Mouse (Mus musculus) adrenal gland, postnatal 10 days (tissue): ENCODE results near the gene Pes1. TPM values are rescaled to one million over a fixed set of nuclear protein-coding genes. Genes with fewer than 3 reads are reported as not detected.
"Not testable (repeated sequence)": the region's sequence is repeated elsewhere in the genome, so short reads cannot be mapped to it uniquely, and the experiment has no call there.

ENCODE experiments used
- DNase-seq: peaks from one replicate; pipeline ENCODE4 v3.0.0; 2021; ENCODE audit warnings: mixed read lengths
- total RNA-seq, 2 experiments: library from RNA; stranded (reverse); gene quantifications; 2 replicates each; pipeline ENCODE4 v1.2.3; 2021

Gene Pes1
- total RNA-seq, 2 experiments from 2014 or later = 54.7 to 63.4 TPM

DNA sequence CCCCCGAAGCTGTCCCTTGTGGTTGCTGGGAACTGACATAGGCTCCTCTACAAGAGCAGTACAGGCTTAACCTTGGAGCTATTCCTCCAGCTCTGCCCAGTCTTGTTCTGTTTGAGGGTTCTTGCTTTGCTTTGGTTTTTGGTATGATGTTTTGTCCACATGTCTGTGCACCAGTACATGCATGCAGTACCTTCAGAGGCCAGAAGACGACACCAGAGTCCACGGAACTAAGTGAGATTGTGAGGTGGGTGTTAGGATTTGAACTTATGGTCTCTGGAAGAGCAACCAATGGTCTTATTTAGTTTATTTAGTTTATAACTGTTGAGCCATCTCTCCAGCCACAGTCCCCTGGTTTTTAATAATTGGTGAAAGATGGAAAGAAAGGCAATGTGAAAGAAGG is 42.7 kb downstream of the Pes1 start:
- no peak for DNase-seq

- no peak for DNase-seq
Observed at GRCm38 (mm10) chr11:4012616-4013015, 48.8 kb downstream of the Pes1 start.

DNA sequence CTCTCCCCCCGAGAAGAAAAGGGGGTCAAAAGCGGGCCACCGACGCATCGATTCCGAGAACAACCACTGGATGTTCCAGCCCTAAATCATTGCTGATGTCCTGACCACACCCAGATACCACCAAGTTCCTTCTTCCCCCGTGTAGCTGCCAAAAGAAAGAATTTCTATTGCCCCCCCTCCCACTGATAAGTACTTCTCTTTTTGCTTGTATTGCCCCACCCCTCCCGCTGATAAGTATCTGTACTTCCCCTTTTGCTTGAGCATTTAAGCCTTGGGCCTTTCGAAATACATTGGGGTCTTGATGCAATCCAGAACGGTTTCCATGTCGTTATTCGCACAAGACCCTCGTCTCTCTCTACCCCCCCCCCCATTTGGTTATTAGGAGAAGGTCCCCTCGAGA is 52.0 kb downstream of the Pes1 start:
- DNase-seq = not testable (repeated sequence)

GRCm38 (mm10) chr11:4022111-4022510 is 58.3 kb downstream of the Pes1 start:
- not testable (repeated sequence) for DNase-seq

DNA sequence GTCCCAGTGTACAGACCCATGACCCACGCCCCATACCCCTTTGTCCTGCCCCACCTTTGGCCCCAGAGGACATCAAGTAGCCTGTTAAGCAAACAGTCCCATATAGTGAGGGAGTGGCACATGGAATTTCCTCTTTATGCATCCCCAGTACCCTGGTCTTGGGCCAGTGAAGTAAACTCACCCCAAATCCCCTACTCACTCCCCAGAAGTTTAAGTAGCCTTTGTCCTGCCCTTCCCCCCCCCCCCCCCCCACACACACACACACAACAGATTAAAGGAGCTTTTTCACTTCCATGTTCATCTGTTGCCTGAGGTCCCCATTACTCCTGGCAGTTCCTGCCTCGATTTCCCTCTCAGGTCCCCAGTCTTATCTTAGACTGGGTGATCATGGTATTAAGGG is 59.5 kb downstream of the Pes1 start:
- DNase-seq = no peak

DNA sequence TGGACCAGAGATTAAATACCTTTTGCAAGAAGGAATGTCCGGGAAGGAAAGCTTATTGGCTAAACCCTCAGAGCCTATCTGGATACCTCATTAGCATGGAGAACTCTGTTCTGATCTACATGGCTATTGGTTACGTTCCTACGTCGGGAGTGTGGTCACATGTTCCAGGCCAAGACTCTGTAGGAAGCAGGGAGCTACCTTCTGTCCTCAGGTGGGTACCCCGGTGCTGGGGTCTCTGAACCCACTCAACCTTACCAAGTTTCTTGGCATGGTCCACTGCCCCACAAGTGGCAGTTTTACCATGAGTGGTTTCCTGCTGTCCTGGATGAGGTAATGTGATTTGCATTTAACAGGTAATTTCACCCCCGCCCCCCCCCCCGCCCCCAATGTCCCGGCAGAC is 63.3 kb downstream of the Pes1 start:
- no peak for DNase-seq

DNA sequence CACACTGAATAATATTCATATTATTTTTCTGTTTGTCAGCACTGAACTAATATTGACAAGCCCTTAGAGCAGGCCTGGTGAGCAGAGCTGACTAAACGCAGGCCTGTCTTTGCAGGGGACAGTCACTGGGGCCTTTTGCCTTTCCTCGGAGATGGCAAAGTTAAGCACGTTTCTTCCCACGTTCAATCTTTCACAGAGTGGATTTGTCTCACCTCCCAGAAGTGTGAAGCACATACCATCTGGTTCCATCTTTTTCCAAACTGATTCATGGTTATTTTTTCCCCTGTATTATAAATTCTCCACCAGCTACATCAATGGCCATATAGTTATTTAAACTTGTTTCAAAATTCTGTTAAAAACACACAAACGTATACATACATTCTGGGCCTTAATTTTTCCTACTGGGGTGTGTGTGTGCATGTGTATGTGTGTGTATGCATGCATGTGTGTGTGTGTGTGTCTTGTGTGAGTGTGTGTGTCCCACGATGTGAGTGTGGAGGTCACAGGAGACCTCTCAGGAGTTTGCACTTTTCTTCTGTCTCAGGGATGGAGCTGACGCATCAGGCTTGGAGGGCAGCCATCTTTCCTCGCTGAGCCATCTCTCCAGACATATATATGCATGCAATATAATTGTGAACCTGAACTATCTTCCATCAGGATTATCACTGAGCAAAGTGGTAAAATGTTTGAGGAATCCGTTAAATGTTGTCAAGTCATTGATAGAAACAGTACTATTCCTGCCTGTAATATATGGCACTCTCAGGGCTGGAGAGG is 64.0 kb downstream of the Pes1 start:
- no peak for DNase-seq

- DNase-seq = no peak
Observed at GRCm38 (mm10) chr11:4029343-4029742, 65.6 kb downstream of the Pes1 start.

Other genes starting within 250 kb of the Pes1 start
- 1 to 10 TPM; 1.9 to 2.4 TPM for gene Osbp2, start 100.1 kb upstream of the Pes1 start, total RNA-seq
- gene 4921536K21Rik, start 68.9 kb upstream of the Pes1 start, total RNA-seq = under 1 TPM; 0.55 to 0.63 TPM
- 1 to 10 TPM; 4.6 to 5.2 TPM for gene Dusp18, start 68.7 kb upstream of the Pes1 start, total RNA-seq
- gene Slc35e4, start 49.3 kb upstream of the Pes1 start, total RNA-seq = 1 to 10 TPM; 3.7 to 4.6 TPM
- gene Tcn2, start 31.8 kb upstream of the Pes1 start, total RNA-seq = 100 to 1,000 TPM in 1 of 2 experiments, 10 to 100 TPM in 1; 91.7 to 108 TPM
- not detected for gene 4930556J24Rik, start 12.8 kb downstream of the Pes1 start, total RNA-seq
- gene Gal3st1, start 19.7 kb downstream of the Pes1 start, total RNA-seq = 1 to 10 TPM in 1 of 2 experiments, under 1 TPM in 1; 1.00 to 1.9 TPM
- gene Sec14l4, start 67.5 kb downstream of the Pes1 start, total RNA-seq = 10 to 100 TPM; 10.6 to 17.1 TPM
- under 1 TPM; 0.27 to 0.36 TPM for gene Sec14l3, start 100.9 kb downstream of the Pes1 start, total RNA-seq
- gene Mtfp1, start 131.5 kb downstream of the Pes1 start, total RNA-seq = 10 to 100 TPM; 24.4 to 34.6 TPM
- gene Sec14l2, start 159.4 kb downstream of the Pes1 start, total RNA-seq = 10 to 100 TPM; 16.4 to 33.8 TPM
- gene Rnf215, start 171.2 kb downstream of the Pes1 start, total RNA-seq = 10 to 100 TPM; 16.7 to 21.2 TPM
- gene Ccdc157, start 196.3 kb downstream of the Pes1 start, total RNA-seq = 1 to 10 TPM; 8.7 to 9.0 TPM
- 10 to 100 TPM; 41.0 to 44.7 TPM for gene Sf3a1, start 196.4 kb downstream of the Pes1 start, total RNA-seq
- gene Tbc1d10a, start 222.8 kb downstream of the Pes1 start, total RNA-seq = 10 to 100 TPM; 15.1 to 16.4 TPM